Mouse (Mus musculus) kidney, postnatal 25 days (tissue): ENCODE measurements at regions not wholly inside any gene's neighbourhood (a gene's known extent, or its start where the extent isn't known, plus 50 kb on each side); places are given as distances from the start of the nearest gene placed in this dataset.
"Not testable (repeated sequence)": the region's sequence is repeated elsewhere in the genome, so short reads cannot be mapped to it uniquely, and the experiment has no call there.

ENCODE experiments used
- DNase-seq, 2 experiments: peaks; one replicate each; pipeline ENCODE4 v3.0.0; 2021; ENCODE audit warnings: mixed read lengths in 2 of 2

- DNase-seq: not testable (repeated sequence)
Observed at GRCm38 (mm10) chr14:27562564-27562963, 54.3 kb upstream of the Ccdc66 start.

- not testable (repeated sequence) for DNase-seq
Observed at GRCm38 (mm10) chr14:27561974-27562373, 53.7 kb upstream of the Ccdc66 start.

- peak; percentile 61 to 81 for DNase-seq
Observed at GRCm38 (mm10) chr14:27560434-27560833, 52.2 kb upstream of the Ccdc66 start.

- DNase-seq: no peak
Observed at GRCm38 (mm10) chr14:27558794-27559491, 50.7 kb upstream of the Ccdc66 start.
